Mouse (Mus musculus) inflammation-experienced regulatory T-cells (primary cell): ENCODE data around the gene Arhgap20. TPM values are rescaled to one million over a fixed set of nuclear protein-coding genes. Genes with fewer than 3 reads are reported as not detected.

Source experiments
- polyA plus RNA-seq, 2 experiments: library from polyadenylated mRNA; unstranded; fragments of 100-300 nt; shearing (Covaris generic); gene quantifications; one replicate each; pipeline ENCODE4 v1.2.1; 2017

The Arhgap20 gene
- 1 to 10 TPM; 3.2 to 4.2 TPM for polyA plus RNA-seq

GRCm38 (mm10) chr9:51764921-51765416 is at the start of gene Arhgap20:
Arhgap20 (plus strand) TSS chr9:51765337.

Other genes starting within 250 kb of the Arhgap20 start
- 10 to 100 TPM; 48.5 to 52.8 TPM for gene Fdx1, start 198.2 kb downstream of the Arhgap20 start, polyA plus RNA-seq